Mouse (Mus musculus) B cell, adult 62 days (primary cell): Measurements from ENCODE around the gene Snx7. TPM values are rescaled to one million over a fixed set of nuclear protein-coding genes. Genes with fewer than 3 reads are reported as not detected.

ENCODE experiments used
- total RNA-seq: library from RNA; stranded (reverse); gene quantifications from 4 replicates; pipeline ENCODE4 v1.2.4, GENCODE M21; 2023

The Snx7 gene
- 0.37 to 0.53 TPM in 2 of 4 replicates, not detected in the others for total RNA-seq

GRCm38 (mm10) chr3:117868637-117869323, at the start of gene Snx7:
Gene Snx7 (minus strand): TSS chr3:117868936.

